Mouse (Mus musculus) midbrain, embryonic 11.5 days (tissue): ENCODE results near the gene Eml4. TPM values are rescaled to one million over a fixed set of nuclear protein-coding genes. Genes with fewer than 3 reads are reported as not detected.

Source experiments
- polyA plus RNA-seq: library from polyadenylated mRNA; unstranded; fragments of >200 nt; fragmentation: Nextera tagmentation; extraction: Ambion mirVana; gene quantifications from 2 replicates; pipeline ENCODE4 v1.2.1, GENCODE M21; 2014

The Eml4 gene
- polyA plus RNA-seq, 1 experiment from 2014 or later, result 40.5 TPM

Other genes with a start within 250 kb of the Eml4 start
- gene Pkdcc, start 135.6 kb upstream of the Eml4 start, polyA plus RNA-seq, result 5.0 and 5.5 TPM in 2 replicates
- gene Cox7a2l, start 166.4 kb downstream of the Eml4 start, polyA plus RNA-seq, result 174 and 182 TPM in 2 replicates